Comparison of ENCODE assay signal across 1 mouse cellular context in genomic region chr5:124482436-124482965, GRCm38 (mm10).
TF ChIP-seq lines count a peak whose summit lies in the region.

No protein-coding gene starts in this region.

TF ChIP-seq in MEL, 35 proteins besides CTCF, POLR2A, EP300 and RAD21:
- TF ChIP-seq ZMIZ1 (IDR thresholded peaks at IDR 0.05; ENCODE audit: low read depth, low read length) (0 out of 2 replicates have a peak, but pooled peaks have one; percentile 25), SIN3A (IDR thresholded peaks at IDR 0.05; ENCODE audit: low read length) (peak; percentile 28; the same call in 1 of the 2 replicates), MXI1 (IDR thresholded peaks at IDR 0.05; ENCODE audit: low read depth, low read length) (peak; percentile 34; the same call in 1 of the 2 replicates), RCOR1 (IDR thresholded peaks at IDR 0.05; ENCODE audit: low read depth, low read length) (peak; percentile 50; the same call in 1 of the 2 replicates), TAL1 (IDR thresholded peaks at IDR 0.05; ENCODE audit: low read length) (no peak), USF2 (IDR thresholded peaks at IDR 0.05; ENCODE audit: borderline replicate concordance in 1 of 2, insufficient read depth in 1 of 2, low read depth in 1 of 2, low read length in 2 of 2) (no peak)
TF ChIP-seq in MEL: peak in this region for 4.
